Mouse (Mus musculus): Measurements from ENCODE around the gene Setmar.

Setmar gene

GRCm38 (mm10) chr6:108117881-108118280 lies 53.0 kb downstream of the Setmar start:
- DNase-seq = no peak

- DNase-seq = peak; percentile 21
These were observed 60.6 kb downstream of the Setmar start for GRCm38 (mm10) chr6:108125474-108125873.

- DNase-seq = peak; percentile 93
These were observed 61.8 kb downstream of the Setmar start for GRCm38 (mm10) chr6:108126631-108127030.

All from heart, adult 11 months (tissue).